Mouse (Mus musculus) bone marrow, adult 2 months (tissue): Measurements from ENCODE around the gene Dpyd.

Source experiments
- CTCF ChIP-seq: fragments of 200-500 bp; IDR thresholded peaks from 2 replicates; pipeline ENCODE4 v1.5.1; 2011; ENCODE audit warnings: low read length, control low read depth; ENCODE audit not compliant: control insufficient read depth, insufficient read depth
- POLR2A ChIP-seq: fragments of 200-500 bp; IDR thresholded peaks from 2 replicates; pipeline ENCODE4 v1.6.1; 2011; ENCODE audit warnings: low read depth, mild to moderate bottlenecking, control low read depth, low read length, borderline replicate concordance; ENCODE audit not compliant: control insufficient read depth

DNA sequence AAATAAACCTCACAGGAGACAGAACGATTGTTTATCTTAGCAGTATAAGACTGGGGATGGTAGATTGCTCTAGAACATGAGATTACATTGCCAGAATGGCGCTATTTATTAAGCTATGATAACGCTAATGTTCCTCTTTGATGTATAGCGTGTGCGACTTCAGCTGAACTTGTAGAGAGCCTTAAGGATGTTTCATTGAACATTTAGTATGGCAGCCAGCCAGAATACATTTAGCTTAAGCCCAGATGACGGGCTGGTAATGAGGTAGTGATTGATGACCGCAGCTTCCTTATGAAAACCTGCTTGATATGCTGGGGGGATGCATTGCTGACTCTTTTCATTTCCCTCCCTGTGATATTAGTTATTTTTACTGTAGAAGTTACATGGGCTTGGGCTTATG lies 293.5 kb downstream of the Dpyd start:
- TF ChIP-seq CTCF (no peak), POLR2A (no peak)
